Mouse (Mus musculus) frontal cortex, postnatal 25 days (tissue): ENCODE results near the gene Spag4.
A peak's percentile ranks its signal among the peaks of the same experiment; 100 is the strongest.
"Not testable (repeated sequence)": the region's sequence is repeated elsewhere in the genome, so short reads cannot be mapped to it uniquely, and the experiment has no call there.

Experiments used
- DNase-seq, 2 experiments: peaks; one replicate each; pipeline ENCODE4 v3.0.0; 2022; ENCODE audit warnings: low spot score in 2 of 2

Spag4 gene

GRCm38 (mm10) chr2:156110627-156111357 is 45.8 kb downstream of the Spag4 start:
- DNase-seq: no peak

- DNase-seq: peak; percentile 85 to 89
These were observed 46.5 kb downstream of the Spag4 start, which contains the start of the genes Cpne1 and Rbm12 for GRCm38 (mm10) chr2:156111358-156112079. Cpne1 (minus strand) TSS chr2:156111965. Rbm12 (minus strand) TSS chr2:156111978.

- DNase-seq: not testable (repeated sequence)
These were observed 47.1 kb downstream of the Spag4 start for GRCm38 (mm10) chr2:156112080-156112423.

- no peak for DNase-seq
These were observed 54.6 kb downstream of the Spag4 start for GRCm38 (mm10) chr2:156119566-156119965.
